Mouse (Mus musculus): ENCODE data around the gene Pde4d. TPM values are rescaled to one million over a fixed set of nuclear protein-coding genes. Genes with fewer than 3 reads are reported as not detected.

Gene Pde4d
- polyA plus RNA-seq, 1 experiment: 15.1 TPM

GRCm38 (mm10) chr13:109680229-109680628 lies 1230.5 kb downstream of the Pde4d start:
- H3K36me3 ChIP-seq (ENCODE audit: control insufficient read depth, insufficient read depth): no peaks in the 10 kb centered on the region
- no peak for TF ChIP-seq FOSL1 (IDR thresholded peaks at IDR 0.05; ENCODE audit: insufficient read depth, low read length, poor library complexity, severe bottlenecking)
- no peak for TF ChIP-seq MAX (IDR thresholded peaks at IDR 0.05)
- no peak for TF ChIP-seq USF1 (IDR thresholded peaks at IDR 0.05; ENCODE audit: low read depth)
- no peak overlapping the region for H3K4me3 ChIP-seq (ENCODE audit: insufficient read depth, poor library complexity, severe bottlenecking)
- no peaks in the 10 kb centered on the region for H3K79me3 ChIP-seq (ENCODE audit: low read depth)
- peaks cover 7% of the 10 kb centered on the region for H3K79me2 ChIP-seq (ENCODE audit: control insufficient read depth, insufficient read depth)
- no peaks in the 10 kb centered on the region for H3K27me3 ChIP-seq (ENCODE audit: control insufficient read depth, insufficient read depth, insufficient read length)
- H3ac ChIP-seq (ENCODE audit: control insufficient read depth, insufficient read length, low read depth): no peak overlapping the region

- no peak overlapping the region for H3ac ChIP-seq (ENCODE audit: control insufficient read depth, insufficient read length, low read depth)
- no peaks in the 10 kb centered on the region for H3K36me3 ChIP-seq (ENCODE audit: control insufficient read depth, insufficient read depth)
- H3K4me3 ChIP-seq (ENCODE audit: insufficient read depth, poor library complexity, severe bottlenecking): no peak overlapping the region
- peaks cover 22% of the 10 kb centered on the region for H3K79me2 ChIP-seq (ENCODE audit: control insufficient read depth, insufficient read depth)
- TF ChIP-seq MYOG (IDR thresholded peaks at IDR 0.05; ENCODE audit: control insufficient read depth, extremely low read depth, insufficient read length) (no peak), CTCF (IDR thresholded peaks at IDR 0.05; ENCODE audit: control insufficient read depth, insufficient read depth, insufficient read length) (no peak), USF1 (IDR thresholded peaks at IDR 0.05; ENCODE audit: low read depth) (no peak), FOSL1 (IDR thresholded peaks at IDR 0.05; ENCODE audit: insufficient read depth, low read length, poor library complexity, severe bottlenecking) (no peak), MAX (IDR thresholded peaks at IDR 0.05) (no peak), CEBPB (IDR thresholded peaks at IDR 0.05; ENCODE audit: low read depth) (no peak)
- no peaks in the 10 kb centered on the region for H3K27me3 ChIP-seq (ENCODE audit: control insufficient read depth, insufficient read depth, insufficient read length)
- H3K79me3 ChIP-seq (ENCODE audit: low read depth): peaks cover 15% of the 10 kb centered on the region
Measured at GRCm38 (mm10) chr13:109681699-109682293, 1232.0 kb downstream of the Pde4d start.

GRCm38 (mm10) chr13:109683001-109683400 lies 1233.3 kb downstream of the Pde4d start:
- H3K79me2 ChIP-seq (ENCODE audit: control insufficient read depth, insufficient read depth): peaks cover 34% of the 10 kb centered on the region
- H3K4me3 ChIP-seq (ENCODE audit: insufficient read depth, poor library complexity, severe bottlenecking): no peak overlapping the region
- H3K36me3 ChIP-seq (ENCODE audit: control insufficient read depth, insufficient read depth): peaks cover 2% of the 10 kb centered on the region
- H3K79me3 ChIP-seq (ENCODE audit: low read depth): peaks cover 27% of the 10 kb centered on the region
- H3K27me3 ChIP-seq (ENCODE audit: control insufficient read depth, insufficient read depth, insufficient read length): no peaks in the 10 kb centered on the region
- TF ChIP-seq MYOG (IDR thresholded peaks at IDR 0.05; ENCODE audit: control insufficient read depth, extremely low read depth, insufficient read length): no peak
- no peak overlapping the region for H3ac ChIP-seq (ENCODE audit: control insufficient read depth, insufficient read length, low read depth)

- TF ChIP-seq MYOD1 (IDR thresholded peaks at IDR 0.05; ENCODE audit: control insufficient read depth, insufficient read length, low read depth): no peak
- TF ChIP-seq USF1 (IDR thresholded peaks at IDR 0.05; ENCODE audit: low read depth): peak; percentile 4
- no peak for TF ChIP-seq CEBPB (IDR thresholded peaks at IDR 0.05; ENCODE audit: low read depth)
- H3K27me3 ChIP-seq (ENCODE audit: control insufficient read depth, insufficient read depth, insufficient read length): no peaks in the 10 kb centered on the region
- H3K79me2 ChIP-seq (ENCODE audit: control insufficient read depth, insufficient read depth): peaks cover 53% of the 10 kb centered on the region
- H3K4me3 ChIP-seq (ENCODE audit: insufficient read depth, poor library complexity, severe bottlenecking): peak overlapping the region; percentile 57
- H3K79me3 ChIP-seq (ENCODE audit: low read depth): peaks cover 43% of the 10 kb centered on the region
- H3ac ChIP-seq (ENCODE audit: control insufficient read depth, insufficient read length, low read depth): peak overlapping the region; percentile 14
- H3K36me3 ChIP-seq (ENCODE audit: control insufficient read depth, insufficient read depth): peaks cover 3% of the 10 kb centered on the region
Measured at GRCm38 (mm10) chr13:109684985-109685295, 1235.2 kb downstream of the Pde4d start.

- no peak for TF ChIP-seq USF1 (IDR thresholded peaks at IDR 0.05; ENCODE audit: low read depth)
- TF ChIP-seq CTCF (IDR thresholded peaks at IDR 0.05; ENCODE audit: control insufficient read depth, insufficient read depth, insufficient read length): no peak
- TF ChIP-seq FOSL1 (IDR thresholded peaks at IDR 0.05; ENCODE audit: insufficient read depth, low read length, poor library complexity, severe bottlenecking): no peak
- no peak for TF ChIP-seq MYOG (IDR thresholded peaks at IDR 0.05; ENCODE audit: control insufficient read depth, extremely low read depth, insufficient read length)
- no peak for TF ChIP-seq MAX (IDR thresholded peaks at IDR 0.05)
- no peak for TF ChIP-seq CEBPB (IDR thresholded peaks at IDR 0.05; ENCODE audit: low read depth)
- no peak for TF ChIP-seq MYOD1 (IDR thresholded peaks at IDR 0.05; ENCODE audit: control insufficient read depth, insufficient read length, low read depth)
Measured at GRCm38 (mm10) chr13:109685296-109686115, 1235.8 kb downstream of the Pde4d start.

GRCm38 (mm10) chr13:109686116-109686876 lies 1236.5 kb downstream of the Pde4d start:
- Histone ChIP-seq H3K79me3 (ENCODE audit: low read depth) (peaks cover 51% of the 10 kb centered on the region), H3ac (ENCODE audit: control insufficient read depth, insufficient read length, low read depth) (peak overlapping the region; percentile 66), H3K36me3 (ENCODE audit: control insufficient read depth, insufficient read depth) (peaks cover 3% of the 10 kb centered on the region), H3K79me2 (ENCODE audit: control insufficient read depth, insufficient read depth) (peaks cover 67% of the 10 kb centered on the region), H3K4me3 (ENCODE audit: insufficient read depth, poor library complexity, severe bottlenecking) (peak overlapping the region; percentile 57), H3K27me3 (ENCODE audit: control insufficient read depth, insufficient read depth, insufficient read length) (no peaks in the 10 kb centered on the region)
- TF ChIP-seq MYOD1 (IDR thresholded peaks at IDR 0.05; ENCODE audit: control insufficient read depth, insufficient read length, low read depth) (no peak), FOSL1 (IDR thresholded peaks at IDR 0.05; ENCODE audit: insufficient read depth, low read length, poor library complexity, severe bottlenecking) (no peak), MAX (IDR thresholded peaks at IDR 0.05) (no peak), USF1 (IDR thresholded peaks at IDR 0.05; ENCODE audit: low read depth) (no peak), CEBPB (IDR thresholded peaks at IDR 0.05; ENCODE audit: low read depth) (no peak), CTCF (IDR thresholded peaks at IDR 0.05; ENCODE audit: control insufficient read depth, insufficient read depth, insufficient read length) (no peak), MYOG (IDR thresholded peaks at IDR 0.05; ENCODE audit: control insufficient read depth, extremely low read depth, insufficient read length) (no peak)

More at GRCm38 (mm10) chr13:109685296-109686115, 1235.8 kb downstream of the Pde4d start:
- Histone ChIP-seq H3K36me3 (ENCODE audit: control insufficient read depth, insufficient read depth) (peaks cover 3% of the 10 kb centered on the region), H3K4me3 (ENCODE audit: insufficient read depth, poor library complexity, severe bottlenecking) (peak overlapping the region; percentile 57), H3K79me2 (ENCODE audit: control insufficient read depth, insufficient read depth) (peaks cover 59% of the 10 kb centered on the region), H3K27me3 (ENCODE audit: control insufficient read depth, insufficient read depth, insufficient read length) (no peaks in the 10 kb centered on the region), H3ac (ENCODE audit: control insufficient read depth, insufficient read length, low read depth) (peak overlapping the region; percentile 66), H3K79me3 (ENCODE audit: low read depth) (peaks cover 46% of the 10 kb centered on the region)
